Mouse (Mus musculus): ENCODE results near the gene Taf8. TPM values are rescaled to one million over a fixed set of nuclear protein-coding genes. Genes with fewer than 3 reads are reported as not detected.

The Taf8 gene
- total and polyA plus RNA-seq, 2 experiments from 2014 or later = 11.5 to 26.4 TPM

GRCm38 (mm10) chr17:47468466-47468865 is 33.6 kb downstream of the Taf8 start:
- DNase-seq (ENCODE audit: low spot score) = no peak
- ATAC-seq (ENCODE audit: insufficient read depth, low read depth) = no peak
- H3K9me3 ChIP-seq (replicated peaks; ENCODE audit: control insufficient read depth, low read length) = no peaks in the 10 kb centered on the region
- peak overlapping the region; percentile 51 for H3K4me2 ChIP-seq (ENCODE audit: low read depth, low read length)
- peaks cover 5% of the 10 kb centered on the region; the same call in 1 of the 2 replicates for H3K27me3 ChIP-seq (ENCODE audit: control insufficient read depth, insufficient read depth, low read length)
- no peak overlapping the region for H3K9ac ChIP-seq (replicated peaks; ENCODE audit: low read depth, low read length)
- H3K4me1 ChIP-seq (ENCODE audit: control insufficient read depth, insufficient read depth) = no peaks in the 10 kb centered on the region
- peak overlapping the region; percentile 28 for H3K4me3 ChIP-seq (ENCODE audit: low read depth, low read length)
- 24% methylated on average over 34 of the region's 34 CpGs for WGBS
- no peak overlapping the region for H3K27ac ChIP-seq (ENCODE audit: low read depth)
- H3K36me3 ChIP-seq (replicated peaks; ENCODE audit: control insufficient read depth, insufficient read depth, low read length) = no peaks in the 10 kb centered on the region; the same call in 1 of the 2 replicates
- no peak for TF ChIP-seq EP300 (IDR thresholded peaks at IDR 0.05; ENCODE audit: low read depth)
- TF ChIP-seq CTCF (IDR thresholded peaks at IDR 0.05; ENCODE audit: low read depth) = peak; percentile 24; the same call in 1 of the 2 replicates

- no peak overlapping the region for H3K27ac ChIP-seq (ENCODE audit: low read depth)
- 26% methylated on average over 13 of the region's 14 CpGs for WGBS
- H3K27me3 ChIP-seq (ENCODE audit: control insufficient read depth, insufficient read depth, low read length) = peaks cover 5% of the 10 kb centered on the region; the same call in 1 of the 2 replicates
These were observed 34.0 kb downstream of the Taf8 start for GRCm38 (mm10) chr17:47468063-47468462.

GRCm38 (mm10) chr17:47467659-47468058 is 34.4 kb downstream of the Taf8 start:
- H3K9me3 ChIP-seq (replicated peaks; ENCODE audit: control insufficient read depth, low read length) = no peaks in the 10 kb centered on the region
- peaks cover under 1% of the 10 kb centered on the region; the same call in 1 of the 2 replicates for H3K4me1 ChIP-seq (ENCODE audit: control insufficient read depth, insufficient read depth)
- WGBS = 78% methylated on average over 11 of the region's 11 CpGs
- no peaks in the 10 kb centered on the region; the same call in 1 of the 2 replicates for H3K36me3 ChIP-seq (replicated peaks; ENCODE audit: control insufficient read depth, insufficient read depth, low read length)
- no peak overlapping the region for H3K27ac ChIP-seq (ENCODE audit: low read depth)
- DNase-seq (ENCODE audit: low spot score) (no peak), ATAC-seq (ENCODE audit: insufficient read depth, low read depth) (no peak)
- H3K27me3 ChIP-seq (ENCODE audit: control insufficient read depth, insufficient read depth, low read length) = peaks cover 5% of the 10 kb centered on the region; the same call in 1 of the 2 replicates
- no peak overlapping the region for H3K9ac ChIP-seq (replicated peaks; ENCODE audit: low read depth, low read length)
- no peak overlapping the region for H3K4me3 ChIP-seq (ENCODE audit: low read depth, low read length)
- no peak for TF ChIP-seq CTCF (IDR thresholded peaks at IDR 0.05; ENCODE audit: low read depth)
- TF ChIP-seq EP300 (IDR thresholded peaks at IDR 0.05; ENCODE audit: low read depth) = no peak
- H3K4me2 ChIP-seq (ENCODE audit: low read depth, low read length) = no peak overlapping the region

More at GRCm38 (mm10) chr17:47468063-47468462, 34.0 kb downstream of the Taf8 start:
- Histone ChIP-seq H3K36me3 (replicated peaks; ENCODE audit: control insufficient read depth, insufficient read depth, low read length) (no peaks in the 10 kb centered on the region; the same call in 1 of the 2 replicates), H3K9me3 (replicated peaks; ENCODE audit: control insufficient read depth, low read length) (no peaks in the 10 kb centered on the region), H3K4me1 (ENCODE audit: control insufficient read depth, insufficient read depth) (no peaks in the 10 kb centered on the region), H3K4me2 (ENCODE audit: low read depth, low read length) (peak overlapping the region; percentile 51), H3K9ac (replicated peaks; ENCODE audit: low read depth, low read length) (no peak overlapping the region), H3K4me3 (ENCODE audit: low read depth, low read length) (peak overlapping the region; percentile 28)
- DNase-seq (ENCODE audit: low spot score) (no peak), ATAC-seq (ENCODE audit: insufficient read depth, low read depth) (no peak)
- no peak for TF ChIP-seq CTCF (IDR thresholded peaks at IDR 0.05; ENCODE audit: low read depth)
- TF ChIP-seq EP300 (IDR thresholded peaks at IDR 0.05; ENCODE audit: low read depth) = no peak

- DNase-seq (ENCODE audit: low spot score) (no peak), ATAC-seq (ENCODE audit: insufficient read depth, low read depth) (no peak)
- Histone ChIP-seq H3K27me3 (ENCODE audit: control insufficient read depth, insufficient read depth, low read length) (peaks cover 5% of the 10 kb centered on the region; the same call in 1 of the 2 replicates), H3K36me3 (replicated peaks; ENCODE audit: control insufficient read depth, insufficient read depth, low read length) (no peaks in the 10 kb centered on the region; the same call in 1 of the 2 replicates), H3K4me3 (ENCODE audit: low read depth, low read length) (no peak overlapping the region), H3K4me1 (ENCODE audit: control insufficient read depth, insufficient read depth) (peaks cover 13% of the 10 kb centered on the region), H3K9me3 (replicated peaks; ENCODE audit: control insufficient read depth, low read length) (no peaks in the 10 kb centered on the region), H3K9ac (replicated peaks; ENCODE audit: low read depth, low read length) (no peak overlapping the region), H3K27ac (ENCODE audit: low read depth) (no peak overlapping the region), H3K4me2 (ENCODE audit: low read depth, low read length) (no peak overlapping the region)
- TF ChIP-seq CTCF (IDR thresholded peaks at IDR 0.05; ENCODE audit: low read depth) (no peak), EP300 (IDR thresholded peaks at IDR 0.05; ENCODE audit: low read depth) (no peak)
- 63% methylated on average over 9 of the region's 9 CpGs for WGBS
These were observed 35.8 kb downstream of the Taf8 start for GRCm38 (mm10) chr17:47466284-47466683.

- no peak for ATAC-seq (ENCODE audit: insufficient read depth, low read depth)
- H3K27me3 ChIP-seq (ENCODE audit: control insufficient read depth, insufficient read depth, low read length) = peaks cover 5% of the 10 kb centered on the region; the same call in 1 of the 2 replicates
- no peaks in the 10 kb centered on the region for H3K9me3 ChIP-seq (replicated peaks; ENCODE audit: control insufficient read depth, low read length)
- no peak overlapping the region for H3K27ac ChIP-seq (ENCODE audit: low read depth)
- DNase-seq (ENCODE audit: low spot score) = no peak
- no peak overlapping the region for H3K4me2 ChIP-seq (ENCODE audit: low read depth, low read length)
- H3K36me3 ChIP-seq (replicated peaks; ENCODE audit: control insufficient read depth, insufficient read depth, low read length) = no peaks in the 10 kb centered on the region; the same call in 1 of the 2 replicates
- WGBS = 82% methylated on average over 11 of the region's 11 CpGs
- peaks cover 13% of the 10 kb centered on the region for H3K4me1 ChIP-seq (ENCODE audit: control insufficient read depth, insufficient read depth)
- H3K4me3 ChIP-seq (ENCODE audit: low read depth, low read length) = no peak overlapping the region
- no peak for TF ChIP-seq CTCF (IDR thresholded peaks at IDR 0.05; ENCODE audit: low read depth)
- TF ChIP-seq EP300 (IDR thresholded peaks at IDR 0.05; ENCODE audit: low read depth) = no peak
- H3K9ac ChIP-seq (replicated peaks; ENCODE audit: low read depth, low read length) = no peak overlapping the region
These were observed 37.1 kb downstream of the Taf8 start for GRCm38 (mm10) chr17:47465016-47465415.

Measured in heart, postnatal 0 days (tissue).